Mouse (Mus musculus) MEL (cell line): ENCODE results near the gene Gcdh.
A peak's percentile ranks its signal among the peaks of the same experiment; 100 is the strongest.

Experiments used
- CTCF ChIP-seq, 3 experiments: IDR thresholded peaks in 2 of 3; conservative IDR thresholded peaks in 1 of 3; 2 replicates each; pipeline ENCODE4 v1.5.1; 2011 to 2012; ENCODE audit warnings: low read length in 3 of 3, low read depth in 2 of 3, mild to moderate bottlenecking in 2 of 3, improper control_type of control experiment in 1 of 3, inconsistent platforms in 1 of 3, mixed read lengths in 1 of 3, moderate library complexity in 1 of 3; ENCODE audit not compliant: control insufficient read depth in 1 of 3, insufficient read depth in 1 of 3, poor library complexity in 1 of 3, severe bottlenecking in 1 of 3
- ELF1 ChIP-seq: IDR thresholded peaks from 2 replicates; pipeline ENCODE4 v1.6.1; 2014; ENCODE audit warnings: low read depth, mild to moderate bottlenecking, inconsistent platforms, low read length, improper control_type of control experiment, moderate library complexity
- GATA1 ChIP-seq: IDR thresholded peaks from 2 replicates; pipeline ENCODE4 v1.6.1; 2011; ENCODE audit warnings: low read depth, low read length, improper control_type of control experiment
- KAT2A ChIP-seq: conservative IDR thresholded peaks from 2 replicates; pipeline ENCODE4 v1.6.1; 2012; ENCODE audit warnings: low read depth, low read length, improper control_type of control experiment, inconsistent platforms
- MEF2A ChIP-seq: IDR thresholded peaks from 2 replicates; pipeline ENCODE4 v1.6.1; 2014; ENCODE audit warnings: low read depth, mild to moderate bottlenecking, inconsistent platforms, low read length, improper control_type of control experiment; ENCODE audit not compliant: poor library complexity, insufficient replicate concordance, severe bottlenecking; ENCODE audit errors: extremely low read depth
- POLR2A ChIP-seq, 2 experiments: IDR thresholded peaks; 2 replicates each; pipeline ENCODE4 v1.6.1; 2011 to 2012; ENCODE audit warnings: low read length in 2 of 2, mild to moderate bottlenecking in 2 of 2, control low read depth in 1 of 2, improper control_type of control experiment in 1 of 2, low read depth in 1 of 2, moderate library complexity in 1 of 2; ENCODE audit not compliant: control insufficient read depth in 1 of 2, insufficient read depth in 1 of 2, poor library complexity in 1 of 2
- POLR2AphosphoS2 ChIP-seq: IDR thresholded peaks from 2 replicates; pipeline ENCODE4 v1.6.1; 2011; ENCODE audit warnings: low read length, improper control_type of control experiment
- ZNF384 ChIP-seq: IDR thresholded peaks from 2 replicates; pipeline ENCODE4 v1.6.1; 2012; ENCODE audit warnings: low read depth, mild to moderate bottlenecking, inconsistent platforms, low read length, improper control_type of control experiment

DNA sequence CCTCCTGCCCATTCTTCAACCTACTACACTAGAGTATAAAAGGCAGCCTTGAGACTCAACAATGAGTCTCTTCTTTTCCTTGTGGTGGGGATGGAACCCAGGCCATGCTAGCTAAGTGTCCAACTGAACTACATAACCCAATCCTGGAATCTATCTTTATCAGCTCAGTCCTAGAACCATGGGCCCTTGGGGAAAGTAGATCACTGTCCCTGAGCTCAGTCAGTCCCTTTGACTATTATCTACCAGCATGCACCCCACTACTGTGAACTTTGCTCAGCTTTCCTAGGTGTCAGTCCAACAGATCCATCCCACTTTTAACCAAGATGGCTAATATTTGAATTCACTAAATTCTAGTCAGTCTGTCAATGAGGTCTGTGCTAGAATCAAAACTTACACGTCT is 52.2 kb downstream of the Gcdh start:
- TF ChIP-seq ZNF384 (no peak), CTCF (IDR thresholded peaks at IDR 0.05 in 2 of 3, conservative IDR thresholded peaks at IDR 0.05 in 1 of 3; ENCODE audit: control insufficient read depth in 1 of 3, insufficient read depth in 1 of 3, low read depth in 2 of 3, low read length in 3 of 3, poor library complexity in 1 of 3, severe bottlenecking in 1 of 3) (no peak), POLR2A (IDR thresholded peaks at IDR 0.05; ENCODE audit: control insufficient read depth in 1 of 2, insufficient read depth in 1 of 2, low read depth in 1 of 2, low read length in 2 of 2, poor library complexity in 1 of 2) (peak in 1 of 2 experiments; percentile 0; a peak in 1 of 4 replicates), MEF2A (no peak), POLR2AphosphoS2 (no peak), KAT2A (no peak), GATA1 (no peak), ELF1 (no peak)
